Mouse (Mus musculus) left cerebral cortex, adult 11 months (tissue): ENCODE results near the gene Cenpb.
"Not testable (repeated sequence)": the region's sequence is repeated elsewhere in the genome, so short reads cannot be mapped to it uniquely, and the experiment has no call there.

Experiments
- DNase-seq: peaks from one replicate; pipeline ENCODE4 v3.0.0; 2022; ENCODE audit warnings: low spot score

Cenpb gene

GRCm38 (mm10) chr2:131179990-131180587, at the start of gene Cenpb:
TSS of gene Cenpb (minus strand) at chr2:131180067.
- DNase-seq: peak; percentile 70

GRCm38 (mm10) chr2:131227243-131227642, 47.4 kb upstream of the Cenpb start:
- DNase-seq: no peak

DNA sequence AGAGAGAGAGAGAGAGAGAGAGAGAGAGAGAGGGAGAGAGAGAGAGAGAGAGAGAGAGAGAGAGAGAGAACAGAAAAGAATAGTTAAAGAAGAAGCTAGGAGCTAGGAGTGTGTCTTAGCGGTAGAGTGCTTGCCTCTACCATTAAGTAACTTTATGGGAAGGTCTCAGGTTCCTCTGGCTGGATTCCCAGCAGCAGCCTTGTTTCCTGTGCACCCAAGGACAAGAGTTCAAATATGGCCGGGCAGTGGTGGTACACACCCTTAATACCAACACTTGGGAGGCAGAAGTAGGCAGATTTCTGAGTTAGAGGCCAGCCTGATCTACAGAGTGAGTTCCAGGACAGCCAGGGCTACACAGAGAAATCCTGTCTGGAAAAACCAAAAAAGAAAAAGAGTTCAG, 46.8 kb upstream of the Cenpb start:
- DNase-seq: not testable (repeated sequence)

DNA sequence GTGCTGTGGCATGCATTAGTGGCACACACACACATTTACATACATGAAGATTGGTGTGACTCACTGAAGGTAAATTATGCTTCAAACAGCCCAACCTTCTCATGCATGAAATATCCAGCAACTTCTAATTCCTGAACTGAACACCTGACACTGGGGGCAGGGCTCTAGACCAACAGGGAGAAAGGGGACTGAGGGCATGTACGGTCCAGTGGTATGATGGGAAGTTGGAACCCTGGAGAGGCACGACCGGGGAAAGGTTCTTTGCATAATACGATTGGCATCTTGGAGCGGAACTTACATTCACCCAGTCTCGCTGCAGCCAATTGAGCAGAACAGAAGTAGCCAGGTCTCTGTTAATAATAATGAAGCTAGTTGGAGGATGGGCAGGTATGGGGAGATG, 45.3 kb upstream of the Cenpb start:
- no peak for DNase-seq

DNA sequence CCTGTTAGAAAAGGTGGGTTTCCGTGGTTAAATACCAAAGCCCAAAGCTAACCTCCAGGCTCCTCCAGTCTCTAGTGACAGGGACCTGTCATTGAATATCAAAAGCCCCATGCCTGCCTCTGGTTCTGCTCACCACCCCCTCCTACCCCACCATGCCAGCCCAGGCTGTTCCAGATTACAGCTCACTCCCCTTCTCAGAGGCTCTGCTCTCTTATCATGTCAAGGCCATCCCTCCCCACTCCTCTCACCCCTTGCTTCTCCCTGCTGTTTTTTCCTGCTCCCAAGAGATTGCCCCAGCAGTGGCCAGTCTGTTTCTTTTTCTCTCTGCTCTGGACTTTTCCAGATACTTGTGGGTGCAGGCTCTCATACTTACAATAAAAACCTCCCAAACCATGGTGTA, 43.7 kb upstream of the Cenpb start:
- no peak for DNase-seq

- no peak for DNase-seq
These were observed 42.7 kb upstream of the Cenpb start for GRCm38 (mm10) chr2:131222562-131222961.

GRCm38 (mm10) chr2:131221853-131222515, 42.1 kb upstream of the Cenpb start:
- DNase-seq: no peak

DNA sequence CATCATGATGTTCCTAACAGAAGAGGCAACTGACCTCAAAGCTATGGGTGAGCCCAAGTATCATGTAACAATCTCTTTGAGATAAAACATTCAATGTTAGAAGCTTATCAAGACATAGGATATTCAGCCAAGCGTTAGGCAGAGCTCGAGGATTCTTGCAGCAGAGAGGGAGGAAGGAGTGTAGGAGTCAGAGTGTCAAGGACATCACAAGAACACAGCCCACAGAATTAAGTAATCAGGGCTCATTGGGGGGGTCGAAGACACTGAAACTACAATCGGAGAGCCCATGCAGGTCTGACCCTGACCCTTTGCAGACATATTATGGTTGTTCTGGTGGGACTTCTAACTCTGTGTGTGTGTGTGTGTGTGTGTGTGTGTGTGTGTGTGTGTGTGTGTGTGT, 40.2 kb upstream of the Cenpb start:
- DNase-seq: no peak

- DNase-seq: no peak
These were observed 36.3 kb upstream of the Cenpb start for GRCm38 (mm10) chr2:131215941-131216858.

GRCm38 (mm10) chr2:131213773-131214172, 33.9 kb upstream of the Cenpb start:
- no peak for DNase-seq

DNA sequence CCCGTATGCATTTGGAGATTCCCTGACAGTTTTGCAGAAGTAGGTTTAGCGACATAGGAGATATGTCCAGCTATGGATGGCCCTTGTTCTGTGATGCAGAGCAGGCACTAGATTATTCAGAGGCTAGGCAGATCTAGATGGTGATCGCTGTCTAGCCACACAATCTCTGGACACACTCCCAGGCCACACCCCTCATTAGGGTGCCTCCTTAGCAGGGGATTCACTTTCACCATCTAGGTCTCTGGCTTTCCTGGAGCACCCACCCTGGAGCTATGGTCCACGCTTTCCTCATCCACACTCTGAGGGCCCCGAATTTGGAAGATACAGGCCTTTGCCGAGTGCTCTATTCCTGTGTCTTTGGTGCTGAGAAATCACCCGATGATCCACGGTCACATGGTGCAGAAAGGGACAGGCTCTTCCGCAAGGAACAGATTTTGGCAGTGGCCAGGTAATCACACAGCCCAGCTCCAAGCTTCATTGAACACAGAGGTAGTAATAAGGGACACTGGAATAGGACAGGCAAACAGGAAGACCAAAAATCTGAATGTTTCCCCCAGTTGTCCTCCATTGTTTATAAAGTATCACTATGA, 31.3 kb upstream of the Cenpb start:
- no peak for DNase-seq

GRCm38 (mm10) chr2:131209969-131210792, 30.3 kb upstream of the Cenpb start:
- peak; percentile 94 for DNase-seq

GRCm38 (mm10) chr2:131209125-131209795, 29.4 kb upstream of the Cenpb start:
- no peak for DNase-seq

GRCm38 (mm10) chr2:131208356-131208755, 28.5 kb upstream of the Cenpb start:
- no peak for DNase-seq

DNA sequence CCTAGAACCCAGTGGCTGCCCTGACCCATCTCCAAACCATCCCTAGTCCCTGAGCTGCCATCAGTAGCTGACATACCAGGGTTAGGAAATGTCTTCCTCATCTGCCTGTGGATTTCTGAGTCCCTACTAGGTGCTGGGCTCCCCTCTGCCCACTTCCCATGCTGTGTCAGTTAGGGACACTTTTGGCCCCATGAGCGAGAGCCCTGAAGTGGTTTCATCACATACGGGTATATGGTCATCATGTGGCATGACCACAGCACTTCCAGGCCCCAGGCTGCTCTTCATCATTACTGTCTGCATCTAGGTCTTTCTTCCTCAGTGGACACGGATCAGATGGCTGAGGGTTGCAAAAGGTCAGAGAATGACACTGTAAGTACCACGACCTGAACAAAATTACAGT, 26.9 kb upstream of the Cenpb start, which contains the start of gene Ap5s1:
Ap5s1 (plus strand) TSS at position 301 of the 400 bp plus-strand sequence.
- no peak for DNase-seq

DNA sequence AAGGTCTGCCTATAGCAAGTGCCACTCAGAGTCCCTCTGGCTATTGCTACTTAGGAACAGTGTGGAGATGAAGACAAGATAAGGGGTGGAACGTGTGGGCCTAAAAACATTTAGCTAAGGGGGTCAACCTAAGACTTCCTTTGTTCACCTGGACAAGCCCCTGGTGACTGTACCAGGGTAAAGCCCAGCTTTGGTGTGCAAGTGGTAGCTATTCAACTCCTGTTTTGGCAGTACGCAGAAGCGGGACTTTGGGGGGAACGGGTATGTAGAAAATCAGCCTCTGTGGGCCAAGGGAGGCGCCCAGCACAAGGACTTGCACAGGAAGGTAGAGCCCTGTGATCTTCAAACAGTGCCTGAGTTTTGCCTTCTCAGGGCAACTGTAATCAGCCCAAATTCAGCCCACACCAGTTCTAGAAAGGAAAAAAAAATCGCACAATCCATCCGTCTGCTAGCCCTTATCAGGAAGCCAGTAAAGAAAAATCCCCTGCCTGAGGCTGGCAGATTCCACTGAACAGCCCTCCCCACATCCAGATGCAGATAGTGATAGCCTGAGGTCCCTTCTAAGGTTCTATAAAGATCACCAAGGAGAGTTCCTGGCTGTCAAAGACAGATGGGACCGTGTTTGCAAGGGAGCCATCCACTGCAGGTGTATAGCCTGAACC, 25.8 kb upstream of the Cenpb start:
- DNase-seq: no peak

DNA sequence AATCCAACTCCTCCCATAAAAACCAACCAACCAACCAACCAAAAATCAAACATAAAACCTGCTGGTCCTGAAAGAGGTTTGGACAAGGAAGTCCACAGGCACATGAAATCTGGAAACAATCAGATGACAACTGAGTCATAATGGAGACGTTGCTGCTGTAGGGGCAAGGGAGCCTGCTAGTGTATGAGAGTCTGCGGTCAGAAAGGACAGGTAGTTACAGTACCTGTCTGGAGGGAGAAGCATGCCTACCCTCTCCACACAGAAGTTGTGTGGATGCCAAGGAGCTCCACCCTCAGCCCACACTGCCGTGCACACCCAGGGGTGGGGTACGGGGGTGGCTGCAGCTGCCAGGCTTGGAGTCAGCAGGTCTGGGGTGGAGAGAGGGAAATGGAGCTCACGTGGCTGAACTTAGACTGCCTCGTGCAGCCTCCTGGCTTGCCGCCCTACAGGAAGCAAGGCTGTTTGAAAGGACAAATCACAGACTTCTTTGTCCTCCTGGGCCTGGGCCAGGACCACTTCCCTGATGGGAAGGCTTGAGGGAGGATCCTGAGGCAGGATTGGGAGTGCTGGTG, 24.6 kb upstream of the Cenpb start:
- peak; percentile 88 for DNase-seq

DNA sequence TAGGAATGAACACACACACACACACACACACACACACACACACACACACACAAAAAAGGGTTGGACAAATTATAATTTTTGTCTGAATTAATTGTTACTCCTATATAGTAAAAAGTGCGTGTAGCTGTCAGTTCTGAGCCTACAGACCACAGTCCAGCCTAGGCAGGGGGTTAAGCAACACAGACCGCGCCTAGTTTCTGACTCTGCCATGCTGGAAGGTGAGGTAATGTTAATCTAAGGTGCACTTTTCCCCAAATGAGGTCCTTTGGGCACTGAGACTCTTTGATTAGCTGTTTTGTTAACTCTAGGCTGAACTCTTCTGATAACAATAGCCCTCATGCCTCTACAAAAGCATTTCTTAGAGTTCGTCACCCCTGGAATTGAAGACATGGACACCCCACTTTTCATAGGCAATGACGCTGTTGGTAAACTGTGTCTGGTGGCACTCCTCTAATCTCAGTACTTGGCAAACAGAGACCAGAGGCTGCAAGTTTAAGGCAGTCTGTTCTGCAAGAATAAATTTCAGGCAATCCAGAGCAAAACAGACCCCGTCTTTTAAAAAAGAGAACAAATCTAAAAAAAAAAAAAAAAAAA, 24.0 kb upstream of the Cenpb start:
- DNase-seq: no peak

DNA sequence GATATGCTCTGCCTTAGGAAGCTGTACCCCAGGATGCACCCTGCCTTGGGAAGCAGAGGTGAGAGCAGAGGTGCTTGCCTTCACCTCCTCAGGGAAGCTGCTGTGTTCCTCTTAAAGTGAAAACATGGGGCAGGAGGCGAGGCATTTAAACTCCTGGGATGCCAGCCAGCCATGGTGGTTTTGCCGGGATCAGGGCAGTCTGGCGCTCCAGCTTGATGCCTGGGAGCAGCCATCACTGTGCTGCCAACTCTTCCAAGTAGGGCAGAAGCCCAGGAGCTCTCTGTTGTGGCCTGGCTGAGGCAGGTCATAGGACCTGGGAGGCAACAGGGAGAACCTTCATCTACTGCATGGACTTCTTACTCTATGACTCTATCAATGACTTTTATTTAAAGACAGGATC, 21.4 kb upstream of the Cenpb start:
- DNase-seq: no peak

DNA sequence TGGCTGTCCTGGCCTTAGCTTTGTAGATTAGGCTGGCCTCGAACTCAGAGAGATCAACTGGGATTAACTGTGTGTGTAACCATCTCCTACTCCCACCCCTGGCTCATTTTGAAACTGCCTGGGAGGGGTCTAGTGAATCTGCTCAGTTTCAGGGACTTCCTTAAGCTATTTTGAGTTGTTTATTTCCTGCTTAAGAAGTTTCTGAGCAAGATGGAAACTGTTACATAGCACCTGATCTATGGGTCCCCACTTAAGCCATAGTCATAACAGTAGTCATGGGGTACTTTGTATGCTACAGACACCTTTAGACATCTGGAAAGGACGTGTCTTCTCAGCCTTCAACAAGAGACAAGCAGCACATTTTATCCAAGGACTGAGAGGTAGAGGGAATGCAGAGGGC, 20.8 kb upstream of the Cenpb start:
- no peak for DNase-seq
